Mouse (Mus musculus) embryonic facial prominence, embryonic 14.5 days (tissue): Measurements from ENCODE around the gene Ptprn2. TPM values are rescaled to one million over a fixed set of nuclear protein-coding genes. Genes with fewer than 3 reads are reported as not detected.

Experiments used
- ATAC-seq: fragments of 200-750 bp; cut with Nextera tagmentation; 2 replicates; pipeline ENCODE4 v1.8.0; 2017; ENCODE audit warnings: low read depth, moderate number of reproducible peaks, moderate TSS enrichment
- DNase-seq: peaks from one replicate; pipeline ENCODE4 v3.0.0-alpha.2; 2015; ENCODE audit warnings: low spot score
- H3K27ac ChIP-seq: fragments of 300-500 bp; sonication (generic); replicated peaks from 2 replicates; pipeline ENCODE4 v1.5.1; 2014; ENCODE audit warnings: low read depth, mild to moderate bottlenecking, low read length, moderate library complexity
- H3K27me3 ChIP-seq: fragments of 300-500 bp; sonication (generic); replicated peaks from 2 replicates; pipeline ENCODE4 v1.6.1; 2014; ENCODE audit warnings: low read length; ENCODE audit not compliant: control insufficient read depth, insufficient read depth
- H3K36me3 ChIP-seq: fragments of 300-500 bp; sonication (generic); 2 replicates; pipeline ENCODE4 v1.6.1; 2014; ENCODE audit warnings: low read length, mixed read lengths; ENCODE audit not compliant: control insufficient read depth, insufficient read depth
- H3K4me1 ChIP-seq: fragments of 300-500 bp; sonication (generic); 2 replicates; pipeline ENCODE4 v1.6.1; 2014; ENCODE audit warnings: antibody characterized with exemption, low read length; ENCODE audit not compliant: control insufficient read depth, insufficient read depth
- H3K4me2 ChIP-seq: fragments of 300-500 bp; sonication (generic); 2 replicates; pipeline ENCODE4 v1.6.1; 2014; ENCODE audit warnings: low read depth, mild to moderate bottlenecking, low read length, moderate library complexity, mixed read lengths
- H3K4me3 ChIP-seq: fragments of 300-500 bp; sonication (generic); 2 replicates; pipeline ENCODE4 v1.5.1; 2014; ENCODE audit warnings: low read depth, mild to moderate bottlenecking, low read length
- H3K9ac ChIP-seq: fragments of 300-500 bp; sonication (generic); 2 replicates; pipeline ENCODE4 v1.6.1; 2014; ENCODE audit warnings: low read depth, mild to moderate bottlenecking, low read length, moderate library complexity, mixed read lengths
- H3K9me3 ChIP-seq: fragments of 300-500 bp; sonication (generic); 2 replicates; pipeline ENCODE4 v1.6.1; 2016; ENCODE audit warnings: low read length; ENCODE audit not compliant: control insufficient read depth
- WGBS: fragments of 180-500 bp; shearing (Covaris S2); extraction: QIAGEN DNeasy Blood & Tissue Kit; methylation state at CpG from one replicate; pipeline ENCODE4 v1.1.7; 2014; 5-methylcytosine and 5-hydroxymethylcytosine counted together
- polyA plus RNA-seq: library from polyadenylated mRNA; unstranded; fragments of >200 nt; fragmentation: Nextera tagmentation; extraction: Ambion mirVana; gene quantifications from 2 replicates; pipeline ENCODE4 v1.2.1, GENCODE M21; 2014

Ptprn2 gene
- polyA plus RNA-seq, 1 experiment from 2014 or later = 0.65 TPM

- DNase-seq (no peak), ATAC-seq (no peak)
- Histone ChIP-seq H3K4me1 (no peaks in the 10 kb centered on the region), H3K36me3 (no peaks in the 10 kb centered on the region), H3K9me3 (no peaks in the 10 kb centered on the region), H3K27ac (no peak overlapping the region), H3K4me2 (no peak overlapping the region), H3K4me3 (no peak overlapping the region), H3K27me3 (no peaks in the 10 kb centered on the region), H3K9ac (no peak overlapping the region)
- WGBS = 84% methylated on average over 10 of the region's 10 CpGs
These were observed 569.5 kb downstream of the Ptprn2 start for GRCm38 (mm10) chr12:117054925-117055570.

- H3K4me3 ChIP-seq = no peak overlapping the region
- DNase-seq (no peak), ATAC-seq (peak; percentile 34; the same call in 1 of the 2 replicates)
- H3K27ac ChIP-seq = no peak overlapping the region
- H3K9me3 ChIP-seq = no peaks in the 10 kb centered on the region
- no peaks in the 10 kb centered on the region for H3K36me3 ChIP-seq
- WGBS = 87% methylated on average over 6 of the region's 6 CpGs
- no peaks in the 10 kb centered on the region for H3K27me3 ChIP-seq
- H3K4me1 ChIP-seq = no peaks in the 10 kb centered on the region
- H3K9ac ChIP-seq = no peak overlapping the region
- no peak overlapping the region for H3K4me2 ChIP-seq
These were observed 572.9 kb downstream of the Ptprn2 start for GRCm38 (mm10) chr12:117058184-117058958.

GRCm38 (mm10) chr12:117058975-117059374 is 573.5 kb downstream of the Ptprn2 start:
- H3K4me3 ChIP-seq = no peak overlapping the region
- H3K27me3 ChIP-seq = no peaks in the 10 kb centered on the region
- no peaks in the 10 kb centered on the region for H3K36me3 ChIP-seq
- no peak overlapping the region for H3K4me2 ChIP-seq
- no peak overlapping the region for H3K9ac ChIP-seq
- DNase-seq (no peak), ATAC-seq (no peak)
- no peak overlapping the region for H3K27ac ChIP-seq
- 74% methylated on average over 7 of the region's 7 CpGs for WGBS
- no peaks in the 10 kb centered on the region for H3K9me3 ChIP-seq
- no peaks in the 10 kb centered on the region for H3K4me1 ChIP-seq

DNA sequence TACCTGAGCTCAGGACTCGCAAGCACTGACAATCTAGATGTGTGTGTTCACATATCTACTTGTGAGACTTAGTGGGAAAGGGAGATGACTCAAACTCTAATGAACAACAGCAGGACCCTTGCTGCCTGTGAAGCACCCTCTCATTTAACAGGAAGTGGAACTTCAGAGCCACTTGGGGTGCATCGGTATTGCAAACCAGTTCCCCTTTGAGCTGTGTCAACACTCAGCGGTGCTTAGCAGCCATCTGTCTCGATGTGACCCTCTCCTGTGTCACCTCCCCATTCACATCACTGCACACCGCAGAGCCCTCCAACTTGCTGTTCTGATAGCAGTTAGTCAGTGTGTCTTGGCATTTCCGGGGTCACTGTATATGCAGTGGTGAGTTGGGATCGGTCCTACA is 592.1 kb downstream of the Ptprn2 start:
- no peak overlapping the region for H3K4me2 ChIP-seq
- no peak overlapping the region for H3K27ac ChIP-seq
- H3K4me1 ChIP-seq = no peaks in the 10 kb centered on the region
- H3K9ac ChIP-seq = no peak overlapping the region
- 81% methylated on average over 7 of the region's 7 CpGs for WGBS
- no peaks in the 10 kb centered on the region for H3K27me3 ChIP-seq
- no peaks in the 10 kb centered on the region for H3K9me3 ChIP-seq
- H3K4me3 ChIP-seq = no peak overlapping the region
- no peaks in the 10 kb centered on the region for H3K36me3 ChIP-seq
- no peak for DNase-seq
- no peak for ATAC-seq

DNA sequence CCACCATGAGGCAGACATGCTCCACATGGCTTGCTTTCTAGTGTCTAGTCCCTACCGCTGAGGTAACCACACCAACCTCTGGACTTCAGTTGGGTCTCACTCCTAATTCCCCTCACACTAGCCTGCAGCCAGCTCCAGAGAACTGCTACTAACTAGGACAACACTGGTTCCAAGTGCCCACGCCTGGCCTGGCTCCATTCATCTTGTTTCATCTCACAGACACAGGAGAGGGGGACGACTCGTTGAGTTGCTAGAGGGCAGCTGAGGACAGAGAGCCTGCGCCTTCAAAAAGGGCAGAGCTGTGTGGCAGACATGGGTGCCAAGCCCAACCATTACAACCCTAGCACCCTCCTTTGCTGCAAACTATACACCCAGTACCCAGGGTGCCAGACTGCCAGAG is 593.4 kb downstream of the Ptprn2 start:
- ATAC-seq = no peak
- 79% methylated on average over 5 of the region's 5 CpGs for whole genome bisulfite sequencing
- no peak overlapping the region for H3K4me2 ChIP-seq
- no peak overlapping the region for H3K27ac ChIP-seq
- H3K4me1 ChIP-seq = no peaks in the 10 kb centered on the region
- DNase-seq = no peak
- no peaks in the 10 kb centered on the region for H3K27me3 ChIP-seq
- H3K36me3 ChIP-seq = no peaks in the 10 kb centered on the region
- H3K9ac ChIP-seq = no peak overlapping the region
- H3K9me3 ChIP-seq = no peaks in the 10 kb centered on the region
- no peak overlapping the region for H3K4me3 ChIP-seq

GRCm38 (mm10) chr12:117079724-117080123 is 594.2 kb downstream of the Ptprn2 start:
- Histone ChIP-seq H3K4me3 (no peak overlapping the region), H3K36me3 (no peaks in the 10 kb centered on the region), H3K27ac (no peak overlapping the region), H3K9ac (no peak overlapping the region), H3K9me3 (no peaks in the 10 kb centered on the region), H3K4me1 (no peaks in the 10 kb centered on the region), H3K27me3 (no peaks in the 10 kb centered on the region), H3K4me2 (no peak overlapping the region)
- DNase-seq (no peak), ATAC-seq (no peak)
- WGBS = 60% methylated on average over 2 of the region's 2 CpGs

DNA sequence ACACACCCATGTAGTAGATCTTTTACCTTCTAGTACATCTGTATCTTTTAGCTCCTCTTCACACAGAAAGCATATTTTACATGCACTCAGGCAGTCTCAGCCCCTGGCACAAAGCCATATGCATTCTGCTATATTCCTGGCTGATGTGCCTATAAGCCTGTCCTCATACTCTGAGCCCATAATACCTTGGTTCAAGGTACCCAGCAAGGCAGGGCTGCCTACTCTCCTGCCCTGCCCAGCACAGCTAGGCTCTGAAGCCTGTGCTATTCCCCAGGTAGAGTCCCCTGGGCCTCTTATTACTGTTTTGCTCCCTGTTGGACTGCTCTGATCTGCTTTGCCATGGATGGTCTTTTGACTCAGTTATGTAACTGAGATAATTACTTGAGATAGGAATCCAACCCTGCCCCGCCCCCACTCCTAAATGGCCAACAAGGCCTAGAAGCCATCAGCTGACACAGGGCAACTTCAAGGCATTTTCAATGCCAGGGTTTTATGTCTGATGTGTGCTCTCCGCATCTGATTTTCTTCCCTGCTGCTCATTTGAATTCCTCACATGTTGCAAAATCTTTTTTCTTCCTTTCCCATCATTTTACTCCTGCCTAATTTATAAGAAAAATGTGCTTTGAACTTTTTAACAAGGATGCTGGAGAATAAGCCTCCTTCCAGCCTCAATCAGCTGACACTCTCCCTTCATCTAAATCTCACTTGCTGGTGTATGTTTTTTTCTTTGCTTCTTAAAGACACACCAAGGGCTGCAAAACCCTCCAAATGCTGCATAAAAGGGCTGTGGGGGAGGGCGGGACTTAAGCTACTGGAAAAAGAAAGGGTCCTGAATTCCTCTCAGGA is 598.6 kb downstream of the Ptprn2 start:
- no peak for ATAC-seq
- no peaks in the 10 kb centered on the region for H3K36me3 ChIP-seq
- H3K9me3 ChIP-seq = no peaks in the 10 kb centered on the region
- peak; percentile 20 for DNase-seq
- no peaks in the 10 kb centered on the region for H3K27me3 ChIP-seq
- no peak overlapping the region for H3K4me2 ChIP-seq
- H3K27ac ChIP-seq = no peak overlapping the region
- peaks cover 6% of the 10 kb centered on the region for H3K4me1 ChIP-seq
- 74% methylated on average over 3 of the region's 3 CpGs for WGBS
- no peak overlapping the region for H3K9ac ChIP-seq
- no peak overlapping the region for H3K4me3 ChIP-seq

DNA sequence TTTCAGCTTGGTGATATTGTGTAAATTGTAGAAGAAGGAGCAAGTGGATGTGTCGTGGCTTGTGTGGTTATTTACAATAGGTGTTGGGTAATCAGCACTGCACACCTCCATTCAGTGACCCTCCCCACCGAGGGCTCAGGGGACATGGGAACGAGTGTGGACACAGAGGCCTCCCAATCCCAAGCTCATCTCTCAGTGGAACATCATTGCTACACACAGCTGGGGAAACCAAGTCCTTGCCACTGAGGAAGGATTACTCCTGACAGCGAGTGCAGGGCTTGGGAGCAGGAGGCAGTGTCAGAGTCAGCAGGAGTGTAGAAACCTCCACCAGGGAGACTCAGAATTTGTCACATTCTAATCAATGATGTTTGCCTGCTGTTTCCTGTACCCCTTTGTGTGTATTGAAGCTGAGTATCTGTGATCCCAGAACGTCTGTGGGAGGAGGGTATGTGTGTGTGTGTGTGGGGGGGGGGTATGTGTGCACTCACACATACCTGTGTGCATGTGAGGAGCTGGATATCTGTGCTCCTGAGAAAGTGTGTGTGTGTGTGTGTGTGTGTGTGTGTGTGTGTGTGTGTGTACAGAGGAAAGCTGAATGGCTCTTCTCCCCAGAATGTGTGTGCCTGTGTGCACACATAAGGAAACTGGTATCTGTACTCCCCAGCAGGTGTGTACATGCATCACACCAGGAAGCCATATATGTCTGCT is 599.3 kb downstream of the Ptprn2 start:
- Histone ChIP-seq H3K27ac (no peak overlapping the region), H3K36me3 (no peaks in the 10 kb centered on the region), H3K9ac (no peak overlapping the region), H3K4me2 (no peak overlapping the region), H3K9me3 (no peaks in the 10 kb centered on the region), H3K27me3 (no peaks in the 10 kb centered on the region), H3K4me3 (no peak overlapping the region), H3K4me1 (peaks cover 6% of the 10 kb centered on the region)
- ATAC-seq = no peak
- 43% methylated on average over 5 of the region's 5 CpGs for WGBS
- no peak for DNase-seq
